Mouse (Mus musculus): ENCODE results near the gene Nmt1. TPM values are rescaled to one million over a fixed set of nuclear protein-coding genes. Genes with fewer than 3 reads are reported as not detected.

The Nmt1 gene
- 31.2 and 32.3 TPM in 2 replicates for polyA plus RNA-seq (2015; fragmentation: Nextera tagmentation; extraction: Ambion mirVana)

- Histone ChIP-seq H3K9ac (peak within 1 kb of the TSS; percentile 75), H3K27me3 (no peaks in the 10 kb centered on the region), H3K4me2 (peak within 1 kb of the TSS; percentile 70), H3K36me3 (no peaks in the 10 kb centered on the region), H3K9me3 (no peaks in the 10 kb centered on the region), H3K27ac (replicated peaks) (peak within 1 kb of the TSS; percentile 64), H3K4me1 (replicated peaks) (peaks cover 40% of the 10 kb centered on the region), H3K4me3 (peak within 1 kb of the TSS; percentile 54)
- ATAC-seq (ENCODE audit: low read depth), result peak; percentile 99
- under 1% methylated on average over 36 of the region's 36 CpGs for WGBS
Observed at GRCm38 (mm10) chr11:103028176-103028891, at the start of gene Nmt1, which contains the start of gene Dcakd. Nmt1 (plus strand) TSS chr11:103028190. Dcakd (minus strand) TSS chr11:103028333.

GRCm38 (mm10) chr11:102981151-102981890 lies 46.7 kb upstream of the Nmt1 start:
- 67% methylated on average over 10 of the region's 10 CpGs for WGBS
- peaks cover 15% of the 10 kb centered on the region for H3K27me3 ChIP-seq
- 0 out of 2 replicates have a peak, but pooled peaks cover 4% of the 10 kb centered on the region for H3K4me1 ChIP-seq (replicated peaks)

GRCm38 (mm10) chr11:102984086-102984485 lies 43.9 kb upstream of the Nmt1 start:
- H3K4me2 ChIP-seq, result no peak overlapping the region
- H3K4me3 ChIP-seq, result no peak overlapping the region
- H3K36me3 ChIP-seq, result no peaks in the 10 kb centered on the region
- no peaks in the 10 kb centered on the region for H3K9me3 ChIP-seq
- 88% methylated on average over 9 of the region's 9 CpGs for WGBS
- no peak overlapping the region for H3K27ac ChIP-seq (replicated peaks)
- no peak for ATAC-seq (ENCODE audit: low read depth)
- peaks cover 27% of the 10 kb centered on the region for H3K27me3 ChIP-seq
- 0 out of 2 replicates have a peak, but pooled peaks cover 4% of the 10 kb centered on the region for H3K4me1 ChIP-seq (replicated peaks)
- H3K9ac ChIP-seq, result no peak overlapping the region

More at GRCm38 (mm10) chr11:102981151-102981890, 46.7 kb upstream of the Nmt1 start:
- Histone ChIP-seq H3K9me3 (no peaks in the 10 kb centered on the region), H3K9ac (no peak overlapping the region), H3K4me2 (no peak overlapping the region), H3K27ac (replicated peaks) (no peak overlapping the region), H3K36me3 (no peaks in the 10 kb centered on the region), H3K4me3 (no peak overlapping the region)
- ATAC-seq (ENCODE audit: low read depth), result no peak

GRCm38 (mm10) chr11:102984615-102985014 lies 43.4 kb upstream of the Nmt1 start:
- H3K36me3 ChIP-seq, result no peaks in the 10 kb centered on the region
- 44% methylated on average over 4 of the region's 4 CpGs for WGBS
- no peak overlapping the region for H3K9ac ChIP-seq
- no peak overlapping the region for H3K4me3 ChIP-seq
- no peak overlapping the region for H3K4me2 ChIP-seq
- H3K4me1 ChIP-seq (replicated peaks), result peaks cover 8% of the 10 kb centered on the region
- peaks cover 32% of the 10 kb centered on the region for H3K27me3 ChIP-seq
- ATAC-seq (ENCODE audit: low read depth), result no peak
- no peaks in the 10 kb centered on the region for H3K9me3 ChIP-seq
- no peak overlapping the region for H3K27ac ChIP-seq (replicated peaks)

GRCm38 (mm10) chr11:102985160-102985559 lies 42.8 kb upstream of the Nmt1 start:
- H3K9ac ChIP-seq, result no peak overlapping the region
- peaks cover 37% of the 10 kb centered on the region for H3K27me3 ChIP-seq
- H3K4me1 ChIP-seq (replicated peaks), result peaks cover 14% of the 10 kb centered on the region
- no peak overlapping the region for H3K27ac ChIP-seq (replicated peaks)
- no peak overlapping the region for H3K4me2 ChIP-seq
- no peak overlapping the region for H3K4me3 ChIP-seq
- no peak for ATAC-seq (ENCODE audit: low read depth)
- no peaks in the 10 kb centered on the region for H3K36me3 ChIP-seq
- H3K9me3 ChIP-seq, result no peaks in the 10 kb centered on the region
- 52% methylated on average over 6 of the region's 6 CpGs for WGBS

GRCm38 (mm10) chr11:102989641-102990151 lies 38.3 kb upstream of the Nmt1 start:
- WGBS, result 2% methylated on average over 28 of the region's 28 CpGs
- Histone ChIP-seq H3K36me3 (peaks cover 13% of the 10 kb centered on the region), H3K4me1 (replicated peaks) (peaks cover 41% of the 10 kb centered on the region), H3K4me2 (peak overlapping the region; percentile 68), H3K9me3 (no peaks in the 10 kb centered on the region), H3K4me3 (peak overlapping the region; percentile 35), H3K9ac (peak overlapping the region; percentile 61), H3K27me3 (peaks cover 46% of the 10 kb centered on the region), H3K27ac (replicated peaks) (no peak overlapping the region)
- ATAC-seq (ENCODE audit: low read depth), result no peak

- Histone ChIP-seq H3K4me1 (replicated peaks) (peaks cover 39% of the 10 kb centered on the region), H3K4me2 (peak overlapping the region; percentile 68), H3K9ac (peak overlapping the region; percentile 61), H3K27ac (replicated peaks) (no peak overlapping the region), H3K27me3 (peaks cover 46% of the 10 kb centered on the region), H3K36me3 (peaks cover 18% of the 10 kb centered on the region), H3K4me3 (peak overlapping the region; percentile 35), H3K9me3 (no peaks in the 10 kb centered on the region)
- WGBS, result 3% methylated on average over 29 of the region's 29 CpGs
- peak; percentile 16; the same call in 1 of the 2 replicates for ATAC-seq (ENCODE audit: low read depth)
Observed at GRCm38 (mm10) chr11:102990152-102990663, 37.8 kb upstream of the Nmt1 start.

GRCm38 (mm10) chr11:102991681-102992080 lies 36.3 kb upstream of the Nmt1 start:
- no peak overlapping the region for H3K27ac ChIP-seq (replicated peaks)
- H3K9me3 ChIP-seq, result no peaks in the 10 kb centered on the region
- 2% methylated on average over 16 of the region's 16 CpGs for WGBS
- H3K36me3 ChIP-seq, result peaks cover 33% of the 10 kb centered on the region
- no peak for ATAC-seq (ENCODE audit: low read depth)
- H3K4me1 ChIP-seq (replicated peaks), result peaks cover 39% of the 10 kb centered on the region
- H3K27me3 ChIP-seq, result peaks cover 46% of the 10 kb centered on the region
- H3K9ac ChIP-seq, result peak overlapping the region; percentile 64
- H3K4me3 ChIP-seq, result peak overlapping the region; percentile 23
- peak overlapping the region; percentile 52 for H3K4me2 ChIP-seq

GRCm38 (mm10) chr11:102992940-102993339 lies 35.0 kb upstream of the Nmt1 start:
- no peak overlapping the region for H3K4me3 ChIP-seq
- H3K9me3 ChIP-seq, result no peaks in the 10 kb centered on the region
- no peak overlapping the region for H3K9ac ChIP-seq
- WGBS, result 7% methylated on average over 5 of the region's 5 CpGs
- H3K4me2 ChIP-seq, result no peak overlapping the region
- H3K27ac ChIP-seq (replicated peaks), result no peak overlapping the region
- H3K36me3 ChIP-seq, result peaks cover 44% of the 10 kb centered on the region
- peak; percentile 24; the same call in 1 of the 2 replicates for ATAC-seq (ENCODE audit: low read depth)
- H3K27me3 ChIP-seq, result peaks cover 46% of the 10 kb centered on the region
- H3K4me1 ChIP-seq (replicated peaks), result peaks cover 39% of the 10 kb centered on the region

- H3K9me3 ChIP-seq, result no peaks in the 10 kb centered on the region
- peaks cover 50% of the 10 kb centered on the region for H3K36me3 ChIP-seq
- peaks cover 40% of the 10 kb centered on the region for H3K27me3 ChIP-seq
- no peak for ATAC-seq (ENCODE audit: low read depth)
- no peak overlapping the region for H3K27ac ChIP-seq (replicated peaks)
- WGBS, result 27% methylated on average over 17 of the region's 17 CpGs
- peaks cover 39% of the 10 kb centered on the region for H3K4me1 ChIP-seq (replicated peaks)
- no peak overlapping the region for H3K4me3 ChIP-seq
- H3K9ac ChIP-seq, result no peak overlapping the region; the same call in 1 of the 2 replicates
- no peak overlapping the region for H3K4me2 ChIP-seq
Observed at GRCm38 (mm10) chr11:102993420-102994029, 34.5 kb upstream of the Nmt1 start.

GRCm38 (mm10) chr11:102994952-102995351 lies 33.0 kb upstream of the Nmt1 start:
- Histone ChIP-seq H3K27ac (replicated peaks) (no peak overlapping the region), H3K9me3 (no peaks in the 10 kb centered on the region), H3K4me3 (no peak overlapping the region), H3K27me3 (peaks cover 26% of the 10 kb centered on the region), H3K36me3 (peaks cover 64% of the 10 kb centered on the region), H3K4me1 (replicated peaks) (peaks cover 33% of the 10 kb centered on the region), H3K9ac (no peak overlapping the region), H3K4me2 (no peak overlapping the region)
- no peak for ATAC-seq (ENCODE audit: low read depth)
- 89% methylated on average over 18 of the region's 18 CpGs for WGBS
